Mouse (Mus musculus) neural tube, embryonic 15.5 days (tissue): ENCODE results near the gene Smim17. TPM values are rescaled to one million over a fixed set of nuclear protein-coding genes. Genes with fewer than 3 reads are reported as not detected.

ENCODE experiments used
- ATAC-seq: fragments of 200-750 bp; cut with Nextera tagmentation; 2 replicates; pipeline ENCODE4 v1.8.0; 2017; ENCODE audit warnings: mild to moderate bottlenecking, moderate TSS enrichment, moderate library complexity; ENCODE audit not compliant: low FRiP score
- H3K27ac ChIP-seq: fragments of 300-500 bp; sonication (generic); replicated peaks from 2 replicates; pipeline ENCODE4 v1.5.1; 2015; ENCODE audit warnings: mild to moderate bottlenecking, inconsistent platforms
- H3K27me3 ChIP-seq: fragments of 300-500 bp; sonication (generic); replicated peaks from 2 replicates; pipeline ENCODE4 v1.6.1; 2015; ENCODE audit warnings: inconsistent platforms
- H3K36me3 ChIP-seq: fragments of 300-500 bp; sonication (generic); 2 replicates; pipeline ENCODE4 v1.6.1; 2015; ENCODE audit warnings: inconsistent platforms
- H3K4me1 ChIP-seq: fragments of 300-500 bp; sonication (generic); 2 replicates; pipeline ENCODE4 v1.6.1; 2015; ENCODE audit warnings: inconsistent platforms
- H3K4me2 ChIP-seq: fragments of 300-500 bp; sonication (generic); 2 replicates; pipeline ENCODE4 v1.6.1; 2015; ENCODE audit warnings: inconsistent platforms, mild to moderate bottlenecking, moderate library complexity
- H3K4me3 ChIP-seq: fragments of 300-500 bp; sonication (generic); replicated peaks from 2 replicates; pipeline ENCODE4 v1.5.1; 2015; ENCODE audit warnings: mild to moderate bottlenecking, inconsistent platforms
- H3K9ac ChIP-seq: fragments of 300-500 bp; sonication (generic); replicated peaks from 2 replicates; pipeline ENCODE4 v1.6.1; 2015; ENCODE audit warnings: mild to moderate bottlenecking, inconsistent platforms
- H3K9me3 ChIP-seq: fragments of 300-500 bp; sonication (generic); replicated peaks from 2 replicates; pipeline ENCODE4 v1.6.1; 2016; ENCODE audit warnings: inconsistent platforms
- whole genome bisulfite sequencing: fragments of 180-500 bp; shearing (Covaris S2); methylation state at CpG from one replicate; pipeline ENCODE4 v1.1.7; 2015; ENCODE audit warnings: mixed read lengths; 5-methylcytosine and 5-hydroxymethylcytosine counted together
- polyA plus RNA-seq: library from polyadenylated mRNA; unstranded; fragments of >200 nt; fragmentation: Nextera tagmentation; extraction: Ambion mirVana; gene quantifications from 2 replicates; pipeline ENCODE4 v1.2.1, GENCODE M21; 2015

Smim17 gene
- polyA plus RNA-seq, 1 experiment from 2014 or later = 9.5 TPM

DNA sequence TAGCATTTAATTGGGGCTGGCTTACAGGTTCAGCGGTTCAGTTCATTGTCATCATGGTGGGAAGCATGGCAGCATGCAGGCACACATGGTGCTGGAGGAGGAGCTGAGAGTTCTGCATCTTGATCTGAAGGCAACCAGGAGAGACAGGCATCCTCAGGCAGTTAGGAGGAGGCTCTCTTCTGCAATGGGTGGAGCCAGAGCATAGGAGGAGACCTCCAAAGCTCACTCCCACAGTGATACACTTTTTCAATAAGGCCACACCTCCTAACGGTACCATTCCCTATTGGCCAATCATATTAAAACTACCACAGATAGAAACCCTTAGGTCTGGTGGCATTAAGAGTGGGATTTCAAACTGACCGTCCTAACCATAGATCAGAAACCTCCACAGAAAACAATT is 29.1 kb upstream of the Smim17 start:
- H3K4me1 ChIP-seq = peaks cover 7% of the 10 kb centered on the region
- H3K27me3 ChIP-seq = no peaks in the 10 kb centered on the region
- H3K36me3 ChIP-seq = no peaks in the 10 kb centered on the region
- 84% methylated on average over 3 of the region's 3 CpGs for WGBS
- no peaks in the 10 kb centered on the region for H3K9me3 ChIP-seq
- no peak overlapping the region for H3K4me3 ChIP-seq
- H3K27ac ChIP-seq = no peak overlapping the region
- no peak overlapping the region for H3K9ac ChIP-seq
- no peak for ATAC-seq
- H3K4me2 ChIP-seq = no peak overlapping the region

DNA sequence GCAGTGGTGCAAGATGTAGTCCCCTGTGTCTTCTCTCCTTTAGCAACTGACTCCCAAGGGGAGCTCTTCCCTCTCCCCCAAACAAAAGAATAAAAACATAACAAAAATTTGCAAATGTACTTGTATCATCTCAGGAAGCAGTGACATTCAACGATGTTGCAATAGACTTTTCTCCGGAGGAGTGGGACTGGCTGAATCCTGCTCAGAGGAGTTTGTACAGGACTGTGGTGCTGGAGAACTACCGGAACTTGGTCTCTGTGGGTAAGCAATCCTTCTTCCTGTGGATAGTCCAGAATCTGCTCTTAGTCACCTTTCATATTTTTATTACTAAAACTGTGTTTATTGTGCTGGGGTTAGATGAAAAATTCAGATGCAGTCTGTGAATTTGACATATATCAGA is 25.5 kb upstream of the Smim17 start:
- Histone ChIP-seq H3K4me3 (no peak overlapping the region), H3K27ac (no peak overlapping the region), H3K36me3 (peaks cover 4% of the 10 kb centered on the region; the same call in 1 of the 2 replicates), H3K4me1 (no peaks in the 10 kb centered on the region), H3K27me3 (no peaks in the 10 kb centered on the region), H3K9me3 (no peaks in the 10 kb centered on the region), H3K4me2 (no peak overlapping the region), H3K9ac (no peak overlapping the region)
- ATAC-seq = no peak
- 86% methylated on average over 3 of the region's 3 CpGs for WGBS

DNA sequence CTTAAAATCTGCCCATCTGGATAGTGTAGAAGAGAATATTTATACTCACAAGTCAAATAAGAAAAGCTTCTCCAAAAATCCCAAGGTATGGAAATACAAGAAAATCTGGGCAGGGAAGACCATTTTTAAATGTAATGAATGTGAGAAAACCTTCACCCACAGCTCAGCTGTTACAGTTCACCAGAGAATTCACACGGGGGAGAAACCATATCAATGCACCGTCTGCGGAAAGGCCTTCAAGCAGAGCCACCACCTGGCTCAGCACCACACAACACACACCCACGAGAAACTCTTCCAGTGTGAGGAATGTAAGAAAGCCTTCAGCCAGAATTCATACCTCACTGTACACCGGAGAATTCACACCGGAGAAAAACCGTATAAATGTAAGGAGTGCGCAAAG is 20.1 kb upstream of the Smim17 start:
- no peaks in the 10 kb centered on the region for H3K27me3 ChIP-seq
- no peak overlapping the region for H3K4me3 ChIP-seq
- peaks cover 21% of the 10 kb centered on the region for H3K36me3 ChIP-seq
- no peaks in the 10 kb centered on the region for H3K9me3 ChIP-seq
- no peak overlapping the region for H3K4me2 ChIP-seq
- no peak for ATAC-seq
- no peak overlapping the region for H3K27ac ChIP-seq
- 84% methylated on average over 8 of the region's 8 CpGs for WGBS
- H3K4me1 ChIP-seq = peaks cover 12% of the 10 kb centered on the region
- no peak overlapping the region for H3K9ac ChIP-seq

DNA sequence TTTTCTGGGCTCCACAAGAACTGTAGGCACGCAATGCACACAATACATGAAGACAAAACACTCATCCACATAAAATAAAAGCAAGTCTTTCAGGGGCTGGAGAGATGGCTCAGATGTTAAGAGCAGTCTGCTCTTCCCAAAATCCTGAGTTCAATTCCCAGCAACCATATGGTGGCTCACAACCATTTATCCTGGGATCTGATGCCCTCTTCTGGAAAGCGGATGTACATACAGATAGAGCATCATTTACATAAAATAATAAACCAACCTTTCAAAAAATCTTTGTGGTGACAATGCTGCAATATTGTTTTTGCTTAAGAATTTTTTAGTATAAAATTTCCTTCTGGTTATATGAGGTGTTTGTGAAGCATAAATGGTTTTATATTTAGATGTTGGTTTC is 17.1 kb upstream of the Smim17 start:
- Histone ChIP-seq H3K9ac (no peak overlapping the region), H3K9me3 (no peaks in the 10 kb centered on the region), H3K4me2 (no peak overlapping the region), H3K36me3 (peaks cover 18% of the 10 kb centered on the region), H3K4me3 (no peak overlapping the region), H3K27ac (no peak overlapping the region), H3K27me3 (no peaks in the 10 kb centered on the region), H3K4me1 (peaks cover 21% of the 10 kb centered on the region)
- no peak for ATAC-seq
- 84% methylated on average over 2 of the region's 2 CpGs for WGBS

DNA sequence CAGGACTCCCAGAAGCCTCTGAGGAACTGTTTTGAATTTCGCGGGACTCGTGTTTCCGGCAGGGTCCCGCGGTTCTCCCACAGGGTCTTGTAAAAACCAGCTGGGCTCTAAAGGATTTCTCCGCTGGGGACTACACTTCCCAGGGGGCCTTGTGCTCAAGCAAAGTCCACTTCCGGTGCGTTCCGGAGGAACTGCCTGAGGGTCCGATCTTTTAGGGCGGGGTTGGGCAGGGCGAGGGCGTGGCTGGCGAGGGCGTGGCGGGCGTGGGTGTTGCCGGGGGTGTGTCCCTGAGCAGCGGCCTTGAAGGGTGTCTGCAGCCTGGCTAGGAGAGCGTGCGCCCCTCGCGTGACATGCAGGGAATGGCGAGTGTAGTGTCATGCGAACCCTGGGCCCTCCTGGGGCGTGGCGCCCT is 15.5 kb upstream of the Smim17 start, which contains the start of gene Zfp28:
Gene Zfp28 (plus strand): TSS at position 252 of the 412 bp plus-strand sequence.
- WGBS = under 1% methylated on average over 28 of the region's 28 CpGs
- Histone ChIP-seq H3K9ac (peak within 1 kb of the TSS; percentile 72), H3K9me3 (no peaks in the 10 kb centered on the region), H3K4me2 (peak within 1 kb of the TSS; percentile 88), H3K27me3 (no peaks in the 10 kb centered on the region), H3K36me3 (peaks cover 23% of the 10 kb centered on the region), H3K27ac (peak within 1 kb of the TSS; percentile 70), H3K4me1 (peaks cover 21% of the 10 kb centered on the region), H3K4me3 (peak within 1 kb of the TSS; percentile 79)
- peak; percentile 94 for ATAC-seq

DNA sequence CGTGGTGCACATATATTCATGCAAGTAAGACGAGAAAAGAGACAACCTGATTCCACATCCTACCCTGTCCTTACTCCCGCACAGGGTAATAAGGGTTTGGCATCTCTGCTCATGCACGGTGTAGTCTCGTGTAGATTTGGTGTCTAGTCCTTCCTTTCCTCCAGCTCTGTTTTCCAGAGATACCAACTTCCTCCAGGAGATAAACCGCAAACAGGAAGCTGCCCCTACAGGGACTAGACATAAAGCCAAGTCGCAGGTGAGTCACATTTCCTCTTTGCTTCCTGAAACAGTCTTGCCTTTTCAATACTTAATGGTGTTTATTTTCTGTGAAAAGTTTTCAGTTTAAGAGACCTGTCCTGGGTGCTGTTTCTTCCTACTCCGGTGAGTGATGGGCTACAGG is 14.5 kb upstream of the Smim17 start:
- Histone ChIP-seq H3K9ac (peak overlapping the region; percentile 72), H3K4me3 (peak overlapping the region; percentile 79), H3K4me1 (peaks cover 21% of the 10 kb centered on the region), H3K27ac (no peak overlapping the region), H3K27me3 (no peaks in the 10 kb centered on the region), H3K9me3 (no peaks in the 10 kb centered on the region), H3K36me3 (peaks cover 14% of the 10 kb centered on the region; the same call in 1 of the 2 replicates), H3K4me2 (peak overlapping the region; percentile 88)
- WGBS = 77% methylated on average over 8 of the region's 8 CpGs
- peak; percentile 1; the same call in 1 of the 2 replicates for ATAC-seq

DNA sequence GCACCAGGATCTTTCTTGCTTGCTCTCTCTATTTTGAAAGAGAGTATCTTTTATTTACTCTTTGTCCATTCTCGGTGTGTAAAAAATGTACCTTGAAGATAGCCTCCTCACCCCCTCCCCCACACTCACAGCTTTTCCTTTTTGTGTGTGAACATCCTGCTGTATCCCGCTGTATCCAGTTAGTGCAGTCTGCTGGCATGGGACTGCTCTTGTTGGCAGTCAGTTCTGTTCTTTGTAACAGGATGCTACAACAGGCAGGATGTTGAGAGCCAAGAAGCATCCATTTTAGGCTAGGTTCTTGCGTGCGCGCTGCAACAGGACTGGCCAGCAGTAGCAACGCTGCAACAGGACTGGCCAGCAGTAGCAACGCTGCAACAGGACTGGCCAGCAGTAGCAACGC is 11.5 kb upstream of the Smim17 start:
- H3K4me3 ChIP-seq = no peak overlapping the region
- H3K9ac ChIP-seq = no peak overlapping the region
- 94% methylated on average over 8 of the region's 8 CpGs for WGBS
- H3K4me2 ChIP-seq = no peak overlapping the region
- H3K27ac ChIP-seq = no peak overlapping the region
- peaks cover 20% of the 10 kb centered on the region for H3K4me1 ChIP-seq
- H3K9me3 ChIP-seq = no peaks in the 10 kb centered on the region
- ATAC-seq = no peak
- peaks cover 32% of the 10 kb centered on the region for H3K36me3 ChIP-seq
- H3K27me3 ChIP-seq = no peaks in the 10 kb centered on the region

DNA sequence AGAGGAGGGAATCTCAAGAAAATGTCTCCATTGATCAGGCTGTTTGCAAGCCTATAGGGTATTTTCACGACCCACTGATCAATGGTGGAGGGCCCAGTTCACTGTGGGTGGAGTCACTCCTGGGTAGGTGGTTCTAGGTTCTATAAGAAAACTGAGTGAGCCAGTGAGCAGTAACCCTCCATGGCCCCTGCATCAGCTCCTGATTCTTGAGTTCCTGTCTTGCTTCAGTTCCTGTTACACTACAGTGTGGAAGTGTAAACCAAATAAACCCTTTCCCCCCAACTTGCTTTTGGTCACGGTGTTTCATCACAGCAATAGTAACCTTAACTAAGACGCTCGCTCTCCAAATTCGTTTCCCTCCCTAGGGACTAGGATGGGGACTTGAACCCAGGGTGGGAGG is 9.5 kb upstream of the Smim17 start:
- WGBS = 91% methylated on average over 5 of the region's 5 CpGs
- H3K4me1 ChIP-seq = peaks cover 4% of the 10 kb centered on the region
- no peaks in the 10 kb centered on the region for H3K27me3 ChIP-seq
- H3K9ac ChIP-seq = no peak overlapping the region
- no peak overlapping the region for H3K4me2 ChIP-seq
- H3K36me3 ChIP-seq = peaks cover 51% of the 10 kb centered on the region
- H3K27ac ChIP-seq = no peak overlapping the region
- ATAC-seq = no peak
- H3K4me3 ChIP-seq = no peak overlapping the region
- H3K9me3 ChIP-seq = no peaks in the 10 kb centered on the region

DNA sequence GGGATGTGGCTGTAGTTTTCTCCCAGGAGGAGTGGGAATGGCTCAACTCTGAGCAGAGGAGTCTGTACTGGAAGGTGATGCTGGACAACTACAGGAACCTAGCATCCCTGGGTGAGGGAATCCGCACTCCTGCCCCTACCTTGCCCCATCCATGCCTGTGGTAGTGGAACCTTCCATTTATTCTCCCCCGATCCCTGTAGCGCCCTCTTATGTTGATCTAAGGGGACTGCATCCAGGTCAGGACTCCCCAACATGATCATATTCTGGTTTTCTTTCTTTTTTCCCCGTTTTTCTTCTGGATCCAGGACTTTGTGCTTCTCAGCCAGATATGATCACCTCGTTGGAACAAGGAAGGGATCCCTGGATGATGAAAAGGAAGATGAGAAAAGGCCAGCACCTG is 9.1 kb upstream of the Smim17 start:
- no peak overlapping the region for H3K27ac ChIP-seq
- H3K9me3 ChIP-seq = no peaks in the 10 kb centered on the region
- H3K27me3 ChIP-seq = no peaks in the 10 kb centered on the region
- H3K36me3 ChIP-seq = peaks cover 56% of the 10 kb centered on the region
- ATAC-seq = no peak
- H3K4me2 ChIP-seq = no peak overlapping the region
- 79% methylated on average over 5 of the region's 5 CpGs for WGBS
- no peaks in the 10 kb centered on the region; the same call in 1 of the 2 replicates for H3K4me1 ChIP-seq
- H3K4me3 ChIP-seq = no peak overlapping the region
- H3K9ac ChIP-seq = no peak overlapping the region

DNA sequence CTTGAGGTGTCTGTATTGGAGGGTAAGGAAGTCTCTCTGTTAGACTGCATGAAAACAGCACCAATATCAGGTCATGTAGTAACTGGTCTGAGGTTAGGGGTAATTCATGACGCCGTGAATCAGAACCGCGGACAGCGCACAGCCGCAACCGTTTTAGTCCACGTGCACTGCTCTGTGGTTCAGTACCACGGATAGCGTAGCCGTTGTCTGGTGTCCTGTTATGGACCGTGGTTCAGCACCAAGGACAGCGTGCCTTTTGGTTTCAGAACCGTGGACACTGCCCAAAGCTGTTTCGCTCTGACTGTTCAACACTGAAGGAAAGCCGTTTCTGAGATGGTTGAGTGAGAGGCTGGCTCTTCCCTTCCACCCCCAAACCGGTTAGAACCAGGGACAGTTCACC is 11.5 kb downstream of the Smim17 start, which contains the start of gene Gm20715:
Gene Gm20715 (plus strand): TSS at position 235 of the 400 bp plus-strand sequence.
- Histone ChIP-seq H3K27me3 (no peaks in the 10 kb centered on the region), H3K9ac (no peak within 1 kb of the TSS), H3K27ac (no peak within 1 kb of the TSS), H3K4me1 (no peaks in the 10 kb centered on the region), H3K4me2 (no peak within 1 kb of the TSS), H3K4me3 (no peak within 1 kb of the TSS), H3K36me3 (no peaks in the 10 kb centered on the region; the same call in 1 of the 2 replicates), H3K9me3 (no peaks in the 10 kb centered on the region)
- ATAC-seq = peak; percentile 19; the same call in 1 of the 2 replicates
- WGBS = 3% methylated on average over 17 of the region's 17 CpGs

DNA sequence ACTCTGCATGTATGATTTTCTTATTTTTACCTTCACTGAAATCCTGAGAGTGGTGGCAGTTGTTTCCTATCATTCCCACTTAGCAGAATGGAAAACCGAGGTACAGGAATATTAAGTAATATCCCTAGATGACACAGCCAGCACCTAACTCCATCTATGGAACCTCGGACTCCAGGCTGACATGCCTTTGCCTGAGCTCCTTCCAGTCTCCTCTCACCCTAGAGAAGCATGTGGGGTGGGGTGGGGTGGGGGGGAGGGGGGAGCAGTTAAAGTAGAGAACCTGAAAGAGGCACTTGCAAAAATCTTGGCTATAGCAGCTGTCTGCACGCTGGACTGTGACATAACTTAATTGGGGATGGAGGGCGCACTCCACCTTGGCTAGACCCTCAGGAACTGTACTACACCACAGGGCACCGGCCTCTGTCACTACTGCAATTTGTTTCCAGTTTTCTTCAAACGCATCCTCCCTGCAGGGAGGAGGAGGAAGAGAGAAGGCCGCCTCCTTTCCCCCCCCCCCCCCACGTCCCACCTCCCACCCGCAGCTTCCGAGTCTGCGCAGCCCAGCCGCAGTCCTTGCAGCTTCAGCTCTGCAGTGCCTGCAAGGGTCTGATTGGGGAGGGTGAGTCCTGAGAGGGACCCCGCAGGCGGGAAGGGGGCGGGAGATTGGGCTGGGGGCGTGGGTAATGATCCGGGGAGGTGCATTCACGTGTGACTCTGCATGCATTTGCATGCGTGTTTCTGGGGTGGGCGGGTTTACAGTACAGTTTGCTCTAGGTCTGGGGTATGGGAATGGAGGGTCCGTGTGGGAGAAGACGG is 16.3 kb downstream of the Smim17 start:
- Histone ChIP-seq H3K4me1 (no peaks in the 10 kb centered on the region), H3K36me3 (no peaks in the 10 kb centered on the region), H3K4me3 (peak overlapping the region; percentile 44), H3K27me3 (no peaks in the 10 kb centered on the region), H3K9me3 (no peaks in the 10 kb centered on the region), H3K27ac (peak overlapping the region; percentile 28; the same call in 1 of the 2 replicates), H3K9ac (peak overlapping the region; percentile 49), H3K4me2 (peak overlapping the region; percentile 59)
- 7% methylated on average over 19 of the region's 22 CpGs for WGBS
- peak; percentile 95 for ATAC-seq

DNA sequence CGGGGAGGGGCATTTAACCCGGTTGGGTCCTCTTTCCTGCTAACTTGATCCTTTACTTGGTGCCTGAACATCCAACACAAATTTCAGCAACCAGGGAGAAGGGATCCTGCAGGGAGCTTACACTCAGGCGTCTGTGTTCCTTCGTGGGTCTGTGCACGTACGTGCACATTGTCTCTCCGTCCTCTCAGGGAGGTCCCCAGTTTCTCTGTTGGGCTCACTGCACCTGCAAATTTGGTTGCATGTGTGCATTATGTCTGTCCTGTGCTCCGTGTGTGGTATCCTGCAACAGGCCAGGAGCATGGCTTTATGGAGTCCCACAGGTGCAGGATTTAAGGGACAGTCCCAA is 16.9 kb downstream of the Smim17 start:
- peak; percentile 74 for ATAC-seq
- WGBS = 7% methylated on average over 8 of the region's 8 CpGs

More for the DNA sequence above, 16.9 kb downstream of the Smim17 start:
- Histone ChIP-seq H3K36me3 (no peaks in the 10 kb centered on the region), H3K27me3 (no peaks in the 10 kb centered on the region), H3K9ac (peak overlapping the region; percentile 49), H3K4me2 (peak overlapping the region; percentile 59), H3K4me3 (peak overlapping the region; percentile 44), H3K9me3 (no peaks in the 10 kb centered on the region), H3K27ac (peak overlapping the region; percentile 28; the same call in 1 of the 2 replicates), H3K4me1 (no peaks in the 10 kb centered on the region)
